ENCODE assay signal across 8 mouse cellular contexts in genomic region chr13:49421606-49421917, GRCm38 (mm10). TPM values are rescaled to one million over a fixed set of nuclear protein-coding genes. Genes with fewer than 3 reads are reported as not detected.
DNase-seq lines count a peak whose midpoint lies in the region; ATAC-seq and TF ChIP-seq lines count a peak whose summit lies in the region.

No protein-coding gene starts in this region.

- WGBS in hindbrain, embryonic 14.5 days: 1% methylated on average over 15 of the region's 15 CpGs

- no peak for ATAC-seq in hindbrain, embryonic 14.5 days (ENCODE audit: low FRiP score)
- ATAC-seq in megakaryocyte progenitor cell, adult 5-6 weeks (replicated peaks; ENCODE audit: poor library complexity): peak; percentile 38

- H3K4me2 ChIP-seq in hindbrain, embryonic 14.5 days (replicated peaks): peak overlapping the region; percentile 93

- H3K36me3 ChIP-seq in E14TG2a.4 (ENCODE audit: insufficient read depth, low read length): peaks cover 12% of the 10 kb centered on the region
- H3K36me3 ChIP-seq in hindbrain, embryonic 14.5 days (replicated peaks; ENCODE audit: control insufficient read depth, insufficient read depth): no peaks in the 10 kb centered on the region

- peak overlapping the region; percentile 97 for H3K4me3 ChIP-seq in E14TG2a.4 (replicated peaks; ENCODE audit: low read length)
- H3K4me3 ChIP-seq in embryonic fibroblast, embryonic 13.5 days (ENCODE audit: insufficient read depth, low read length): peak overlapping the region; percentile 72
- H3K4me3 ChIP-seq in hindbrain, embryonic 14.5 days (replicated peaks; ENCODE audit: low read length): peak overlapping the region; percentile 82

- peak; percentile 37 for DNase-seq in embryo, embryonic 10 days (ENCODE audit: low spot score)
- no peak for DNase-seq in embryo, embryonic 9.5 days (ENCODE audit: extremely low spot score)
- no peak for DNase-seq in hindbrain, embryonic 14.5 days (ENCODE audit: low spot score)
- no peak for DNase-seq in frontal cortex, postnatal 36 days (ENCODE audit: low spot score in 2 of 2)
- DNase-seq in cerebellum, adult 9-11 months: no peak

- H3K4me1 ChIP-seq in E14TG2a.4 (replicated peaks; ENCODE audit: low read depth, low read length): peaks cover 34% of the 10 kb centered on the region
- H3K4me1 ChIP-seq in embryonic fibroblast, embryonic 13.5 days (ENCODE audit: control insufficient read depth, insufficient read depth, low read length): peaks cover 8% of the 10 kb centered on the region; the same call in 1 of the 2 replicates
- peaks cover 26% of the 10 kb centered on the region for H3K4me1 ChIP-seq in hindbrain, embryonic 14.5 days (replicated peaks; ENCODE audit: control insufficient read depth, insufficient read depth, low read length)

- H3K27me3 ChIP-seq in E14TG2a.4 (ENCODE audit: insufficient read depth, low read length): no peaks in the 10 kb centered on the region
- no peaks in the 10 kb centered on the region for H3K27me3 ChIP-seq in hindbrain, embryonic 14.5 days (ENCODE audit: control insufficient read depth, insufficient read depth, low read length)

- H3K9me3 ChIP-seq in E14TG2a.4 (ENCODE audit: low read length): peaks cover 6% of the 10 kb centered on the region
- H3K9me3 ChIP-seq in hindbrain, embryonic 14.5 days (ENCODE audit: control insufficient read depth, low read length): no peaks in the 10 kb centered on the region

- H3K27ac ChIP-seq in embryonic fibroblast, embryonic 13.5 days (ENCODE audit: insufficient read depth, low read length): no peak overlapping the region
- H3K27ac ChIP-seq in hindbrain, embryonic 14.5 days: peak overlapping the region; percentile 7

- peak overlapping the region; percentile 80 for H3K9ac ChIP-seq in hindbrain, embryonic 14.5 days

- TF ChIP-seq CTCF in E14TG2a.4 (conservative IDR thresholded peaks at IDR 0.05; ENCODE audit: low read length): no peak
- TF ChIP-seq CTCF in embryonic fibroblast, embryonic 13.5 days (IDR thresholded peaks at IDR 0.05; ENCODE audit: borderline replicate concordance, insufficient read depth, low read length): no peak

- no peak for TF ChIP-seq POLR2A in embryonic fibroblast, embryonic 13.5 days (IDR thresholded peaks at IDR 0.05; ENCODE audit: low read depth, low read length)

RNA-seq across cellular contexts. Expression of gene Ippk, which starts 0.5 kb away (rescaled TPM):
- 10.4 and 10.8 TPM in 2 replicates for polyA plus RNA-seq in embryonic fibroblast, embryonic 13.5 days (2011; ENCODE audit: insufficient read length, low read depth, missing spikeins)
- 13.4 and 13.7 TPM in 2 replicates for polyA plus RNA-seq in hindbrain, embryonic 14.5 days (2014; fragmentation: Nextera tagmentation; extraction: Ambion mirVana)
- total RNA-seq in megakaryocyte progenitor cell, adult 5-6 weeks (2015): 4.6 and 5.1 TPM in 2 replicates
- 12.1 and 15.3 TPM in 2 replicates for total RNA-seq in megakaryocyte progenitor cell, adult 5-6 weeks (2017)
